Mouse (Mus musculus): ENCODE measurements around the gene Exoc4.

- TF ChIP-seq EP300 (optimal IDR thresholded peaks at IDR 0.05) (no peak), CTCF (IDR thresholded peaks at IDR 0.05; ENCODE audit: low read depth) (no peak)
Measured at GRCm38 (mm10) chr6:33869251-33869650, 620.4 kb downstream of the Exoc4 start.
